Mouse (Mus musculus) heart, postnatal 25 days (tissue): ENCODE measurements at regions not wholly inside any gene's neighbourhood (a gene's known extent, or its start where the extent isn't known, plus 50 kb on each side); places are given as distances from the start of the nearest gene placed in this dataset.

Experiments used
- DNase-seq: peaks from one replicate; pipeline ENCODE4 v3.0.0; 2022; ENCODE audit warnings: low spot score
- intact Hi-C: fragments of 180-260 bp; cut with DNase I; formaldehyde crosslinking; loops from one replicate; pipeline ENCODE4 v1.15.1; 2025

GRCm38 (mm10) chr8:113250264-113250663, 385.1 kb upstream of the Mon1b start:
- intact Hi-C loops, result no loop called here
- no peak for DNase-seq

DNA sequence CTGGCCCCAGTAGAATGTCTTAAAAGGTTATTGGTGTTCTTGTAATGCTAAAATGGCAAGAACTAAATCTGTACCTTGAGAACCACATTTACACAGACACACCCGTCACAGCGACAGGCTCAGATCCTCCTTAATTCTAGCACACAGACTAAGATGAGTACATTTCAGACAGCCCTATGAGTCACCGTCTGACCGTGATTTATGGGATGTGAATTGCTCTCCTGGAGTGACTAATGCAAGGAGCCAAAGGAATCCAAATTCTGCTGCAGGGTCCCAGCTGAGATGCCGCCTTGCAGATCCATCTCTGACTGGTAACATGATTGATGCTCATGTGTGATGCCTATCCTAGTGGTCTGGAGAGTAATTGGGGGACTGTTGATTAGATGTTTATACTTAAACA, 381.3 kb upstream of the Mon1b start:
- DNase-seq, result no peak

GRCm38 (mm10) chr8:113259477-113259876, 375.9 kb upstream of the Mon1b start:
- intact Hi-C loops, result no loop called here
- DNase-seq, result no peak

More for the DNA sequence above, 381.3 kb upstream of the Mon1b start:
- intact Hi-C loops, result no loop called here

- intact Hi-C loops, result no loop called here
- DNase-seq, result no peak
These were observed 372.1 kb upstream of the Mon1b start for GRCm38 (mm10) chr8:113263296-113263695.

GRCm38 (mm10) chr8:113271262-113271661, 364.1 kb upstream of the Mon1b start:
- intact Hi-C loops, result no loop called here
- no peak for DNase-seq

- intact Hi-C loops, result no loop called here
- no peak for DNase-seq
These were observed 335.0 kb upstream of the Mon1b start for GRCm38 (mm10) chr8:113300273-113300843.

DNA sequence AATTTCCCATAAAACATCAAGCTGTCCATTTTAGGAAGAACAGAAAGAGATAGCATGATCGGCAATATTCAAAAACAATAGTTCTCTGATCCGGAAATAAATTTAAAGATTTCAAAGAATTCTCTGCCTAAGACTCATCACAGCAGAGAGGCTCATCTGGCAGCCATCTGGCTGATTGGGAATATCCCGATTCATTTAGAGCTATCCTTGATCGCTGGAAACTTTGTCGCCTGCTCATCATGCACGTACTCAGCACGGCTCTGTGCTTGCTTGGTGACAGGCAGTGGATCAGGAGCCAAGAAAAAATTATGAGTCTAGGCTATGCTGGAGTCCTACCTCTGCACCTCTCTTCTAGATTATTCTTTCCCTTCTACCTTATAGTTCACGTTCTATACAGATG, 332.0 kb upstream of the Mon1b start:
- DNase-seq, result no peak
- intact Hi-C loops, result no loop called here

- DNase-seq, result no peak
- intact Hi-C loops, result no loop called here
These were observed 318.2 kb upstream of the Mon1b start for GRCm38 (mm10) chr8:113317169-113317568.

DNA sequence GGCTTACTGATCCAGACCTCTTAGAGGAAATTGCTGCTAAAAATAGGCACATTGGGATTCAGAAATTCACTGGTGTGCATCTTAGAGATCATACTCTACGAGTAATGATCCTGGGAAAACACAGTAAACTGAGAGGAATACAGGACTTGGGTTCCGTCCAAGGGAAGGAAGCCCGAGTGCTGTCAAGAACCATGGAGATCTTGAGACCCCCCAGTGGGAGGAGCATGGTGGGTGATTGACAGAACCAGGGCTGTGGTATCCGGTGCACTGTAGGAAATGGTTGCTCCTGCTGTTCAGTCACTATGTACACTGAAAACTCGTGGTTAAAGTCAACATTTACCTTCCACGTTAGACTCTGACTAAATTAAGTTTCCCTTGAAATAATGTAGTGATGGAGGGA, 303.8 kb upstream of the Mon1b start:
- intact Hi-C loops, result no loop called here
- DNase-seq, result no peak

GRCm38 (mm10) chr8:113341306-113341705, 294.1 kb upstream of the Mon1b start:
- intact Hi-C loops, result no loop called here
- DNase-seq, result no peak

DNA sequence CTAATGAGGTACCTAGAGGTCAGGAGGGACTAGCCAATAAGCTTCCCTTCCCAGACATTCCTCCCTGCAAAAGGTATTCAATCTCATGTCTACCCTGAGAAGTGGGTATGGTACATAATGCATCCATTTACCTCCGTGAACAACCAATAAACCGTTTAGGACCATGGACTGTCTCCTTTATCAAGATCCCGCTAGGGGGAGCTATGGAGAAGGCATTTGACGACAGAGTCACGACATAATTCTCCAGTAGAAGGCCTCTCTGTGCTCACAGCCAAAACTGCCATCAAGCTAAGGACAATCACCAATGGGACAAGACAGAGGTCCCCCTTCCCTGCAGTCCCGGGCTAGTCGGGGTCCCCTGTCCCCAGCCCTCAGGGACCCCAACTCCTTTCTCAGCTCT, 273.5 kb upstream of the Mon1b start:
- DNase-seq, result no peak
- intact Hi-C loops, result no loop called here

DNA sequence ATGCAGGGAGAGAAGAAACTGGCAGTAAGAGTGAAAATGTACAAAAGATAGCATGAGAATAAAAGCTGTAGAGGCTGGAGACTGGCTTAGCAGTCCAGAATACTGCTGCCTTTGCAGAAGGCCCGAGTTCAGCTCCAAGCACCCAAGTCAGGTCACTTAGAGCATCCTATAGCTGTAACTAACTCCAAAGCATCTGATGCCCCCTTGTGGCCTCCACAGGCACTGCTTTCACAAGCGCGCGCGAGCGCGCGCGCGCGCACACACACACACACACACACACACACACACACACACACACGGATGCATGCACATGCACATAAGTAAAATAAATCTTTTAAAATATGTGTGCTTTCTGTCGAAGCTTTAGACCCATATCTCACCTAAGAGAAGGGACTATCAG, 271.2 kb upstream of the Mon1b start:
- no peak for DNase-seq
- intact Hi-C loops, result no loop called here

GRCm38 (mm10) chr8:113383517-113383916, 251.9 kb upstream of the Mon1b start:
- no peak for DNase-seq
- intact Hi-C loops, result no loop called here

DNA sequence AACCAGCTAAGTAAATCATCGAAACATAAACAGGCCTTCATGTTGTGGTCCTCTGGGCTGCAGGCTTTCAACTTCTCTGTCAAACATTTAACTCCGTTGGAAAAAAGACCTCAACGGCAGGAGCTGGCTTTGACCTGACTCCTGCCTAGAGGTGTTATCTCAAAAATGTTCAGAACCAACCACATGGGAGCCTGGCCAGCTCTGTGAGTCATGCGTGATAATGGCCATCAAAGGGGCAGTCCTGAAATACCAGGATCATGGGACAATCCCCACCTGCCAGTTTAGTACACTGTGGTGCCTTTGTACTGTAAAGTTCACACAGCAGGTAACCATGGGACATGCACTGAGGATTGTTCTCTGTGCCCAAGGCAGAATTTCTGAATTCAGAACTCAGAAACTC, 251.4 kb upstream of the Mon1b start:
- intact Hi-C loops, result no loop called here
- DNase-seq, result no peak

GRCm38 (mm10) chr8:113389504-113389903, 245.9 kb upstream of the Mon1b start:
- DNase-seq, result no peak
- intact Hi-C loops, result no loop called here

GRCm38 (mm10) chr8:113390038-113390437, 245.3 kb upstream of the Mon1b start:
- intact Hi-C loops, result no loop called here
- DNase-seq, result no peak

- intact Hi-C loops, result no loop called here
- no peak for DNase-seq
These were observed 241.1 kb upstream of the Mon1b start for GRCm38 (mm10) chr8:113394319-113394718.

GRCm38 (mm10) chr8:113405158-113405557, 230.2 kb upstream of the Mon1b start:
- no peak for DNase-seq
- intact Hi-C loops, result no loop called here

DNA sequence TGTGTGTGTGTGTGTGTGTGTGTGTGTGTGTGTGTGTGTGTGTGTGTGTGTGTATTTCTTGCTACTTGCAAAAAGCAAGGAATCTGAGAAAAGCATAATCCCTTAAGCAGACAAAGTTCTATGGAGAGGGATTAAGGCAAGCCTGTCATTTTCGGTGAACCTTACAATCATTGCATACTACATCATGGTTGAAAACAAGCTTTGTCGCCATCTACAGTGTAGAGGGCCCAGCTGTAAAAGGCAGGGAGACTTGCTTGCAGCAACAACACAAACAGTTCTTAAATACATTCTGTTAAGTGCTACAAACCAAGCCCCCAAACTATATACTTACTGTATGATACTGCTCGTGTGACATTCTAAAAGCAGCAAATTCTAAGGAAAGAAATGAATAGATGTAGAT, 216.0 kb upstream of the Mon1b start:
- intact Hi-C loops, result loop anchor here (5.0 kb wide), 1 partner anchor 307 kb away; no protein-coding TSS in a partner anchor
- no peak for DNase-seq

- DNase-seq, result no peak
- intact Hi-C loops, result no loop called here
These were observed 212.7 kb upstream of the Mon1b start for GRCm38 (mm10) chr8:113422651-113423050.

DNA sequence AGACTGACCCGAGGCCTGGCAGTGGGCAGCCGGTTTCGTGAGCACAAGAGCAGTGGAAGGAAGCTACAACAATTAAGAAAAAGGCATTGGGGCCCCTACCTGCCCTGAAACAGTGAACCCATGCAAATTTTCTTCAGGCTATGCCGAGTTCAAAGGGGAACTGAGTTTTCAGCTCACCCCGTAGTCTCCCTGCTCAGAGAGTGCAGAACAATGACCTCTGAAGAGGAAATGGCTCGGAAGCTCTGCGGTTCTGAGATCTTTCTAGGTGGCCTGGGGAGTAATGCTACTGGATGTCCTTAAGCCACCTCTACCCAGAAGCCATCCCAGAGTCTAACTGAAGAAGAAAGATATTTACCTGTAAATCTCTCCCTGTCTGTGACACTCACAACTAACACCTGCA, 196.3 kb upstream of the Mon1b start:
- intact Hi-C loops, result no loop called here
- no peak for DNase-seq

DNA sequence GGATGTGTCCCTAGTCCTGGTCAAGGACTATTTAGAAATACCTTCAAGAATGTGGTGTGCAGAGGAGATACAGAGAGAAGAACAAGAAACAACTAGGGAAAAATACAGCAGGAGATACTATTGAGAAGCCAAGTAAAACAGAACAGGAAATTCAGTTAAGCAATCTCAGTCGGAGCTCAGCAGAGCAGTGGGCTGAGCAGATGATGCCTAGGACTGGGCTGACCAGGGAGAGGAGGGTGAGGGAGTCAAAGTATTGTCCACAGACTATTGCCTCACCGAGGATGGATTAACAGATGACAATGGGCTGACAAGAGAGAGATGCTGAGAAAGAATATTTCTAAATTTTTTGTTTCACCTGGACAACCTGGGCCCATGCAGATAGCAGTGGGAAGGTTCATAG, 181.4 kb upstream of the Mon1b start:
- no peak for DNase-seq
- intact Hi-C loops, result no loop called here

DNA sequence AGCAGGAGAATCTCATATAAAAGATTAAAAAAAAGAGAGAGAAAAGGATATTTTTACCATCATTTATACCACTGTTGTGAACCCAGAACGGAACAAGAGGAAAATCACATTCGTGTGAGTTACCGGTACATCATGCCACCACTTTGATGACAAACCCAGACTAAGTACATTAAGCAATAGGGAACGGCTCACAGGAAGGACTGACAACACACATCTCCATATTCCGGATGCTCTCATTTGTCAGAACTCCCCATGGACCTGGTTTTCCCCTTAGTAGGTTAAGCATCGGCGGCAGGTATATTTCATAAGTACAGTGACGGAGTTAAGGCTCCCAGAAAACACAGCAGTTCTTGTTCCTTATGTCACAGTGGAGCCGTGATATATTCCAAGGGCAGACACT, 170.8 kb upstream of the Mon1b start:
- no peak for DNase-seq
- intact Hi-C loops, result no loop called here
